Mouse (Mus musculus) MEL (cell line): ENCODE measurements at regions not wholly inside any gene's neighbourhood (a gene's known extent, or its start where the extent isn't known, plus 50 kb on each side); places are given as distances from the start of the nearest gene placed in this dataset.

ENCODE experiments used
- CHD2 ChIP-seq: IDR thresholded peaks from 2 replicates; pipeline ENCODE4 v1.6.1; 2011; ENCODE audit warnings: low read length, improper control_type of control experiment
- CTCF ChIP-seq, 3 experiments: IDR thresholded peaks in 2 of 3; conservative IDR thresholded peaks in 1 of 3; 2 replicates each; pipeline ENCODE4 v1.5.1; 2011 to 2012; ENCODE audit warnings: low read length in 3 of 3, low read depth in 2 of 3, mild to moderate bottlenecking in 2 of 3, improper control_type of control experiment in 1 of 3, inconsistent platforms in 1 of 3, mixed read lengths in 1 of 3, moderate library complexity in 1 of 3; ENCODE audit not compliant: control insufficient read depth in 1 of 3, insufficient read depth in 1 of 3, poor library complexity in 1 of 3, severe bottlenecking in 1 of 3
- EP300 ChIP-seq, 2 experiments: IDR thresholded peaks; 2 replicates each; pipeline ENCODE4 v1.6.1; 2011; ENCODE audit warnings: improper control_type of control experiment in 2 of 2, low read length in 2 of 2, low read depth in 1 of 2, mild to moderate bottlenecking in 1 of 2
- ETS1 ChIP-seq: IDR thresholded peaks from 2 replicates; pipeline ENCODE4 v1.6.1; 2012; ENCODE audit warnings: low read depth, mild to moderate bottlenecking, inconsistent platforms, low read length, improper control_type of control experiment, moderate library complexity
- MEF2A ChIP-seq: IDR thresholded peaks from 2 replicates; pipeline ENCODE4 v1.6.1; 2014; ENCODE audit warnings: low read depth, mild to moderate bottlenecking, inconsistent platforms, low read length, improper control_type of control experiment; ENCODE audit not compliant: poor library complexity, insufficient replicate concordance, severe bottlenecking; ENCODE audit errors: extremely low read depth
- NELFE ChIP-seq: IDR thresholded peaks from 2 replicates; pipeline ENCODE4 v1.6.1; 2011; ENCODE audit warnings: low read depth, low read length, improper control_type of control experiment
- NRF1 ChIP-seq: IDR thresholded peaks from 2 replicates; pipeline ENCODE4 v1.6.1; 2014; ENCODE audit warnings: low read depth, mild to moderate bottlenecking, inconsistent platforms, low read length, improper control_type of control experiment, moderate library complexity; ENCODE audit not compliant: poor library complexity, insufficient read depth, severe bottlenecking
- POLR2A ChIP-seq, 2 experiments: IDR thresholded peaks; 2 replicates each; pipeline ENCODE4 v1.6.1; 2011 to 2012; ENCODE audit warnings: low read length in 2 of 2, mild to moderate bottlenecking in 2 of 2, control low read depth in 1 of 2, improper control_type of control experiment in 1 of 2, low read depth in 1 of 2, moderate library complexity in 1 of 2; ENCODE audit not compliant: control insufficient read depth in 1 of 2, insufficient read depth in 1 of 2, poor library complexity in 1 of 2
- POLR2AphosphoS2 ChIP-seq: IDR thresholded peaks from 2 replicates; pipeline ENCODE4 v1.6.1; 2011; ENCODE audit warnings: low read length, improper control_type of control experiment
- POLR2AphosphoS5 ChIP-seq: IDR thresholded peaks from 2 replicates; pipeline ENCODE4 v1.6.1; 2012; ENCODE audit warnings: low read depth, borderline replicate concordance, mild to moderate bottlenecking, inconsistent platforms, low read length, moderate library complexity, mixed read lengths
- RAD21 ChIP-seq: IDR thresholded peaks from 2 replicates; pipeline ENCODE4 v1.6.1; 2011; ENCODE audit warnings: mild to moderate bottlenecking, low read depth, low read length, improper control_type of control experiment
- TCF12 ChIP-seq: IDR thresholded peaks from 2 replicates; pipeline ENCODE4 v1.6.1; 2014; ENCODE audit warnings: low read depth, mild to moderate bottlenecking, inconsistent platforms, low read length, improper control_type of control experiment, moderate library complexity
- ZNF384 ChIP-seq: IDR thresholded peaks from 2 replicates; pipeline ENCODE4 v1.6.1; 2012; ENCODE audit warnings: low read depth, mild to moderate bottlenecking, inconsistent platforms, low read length, improper control_type of control experiment

DNA sequence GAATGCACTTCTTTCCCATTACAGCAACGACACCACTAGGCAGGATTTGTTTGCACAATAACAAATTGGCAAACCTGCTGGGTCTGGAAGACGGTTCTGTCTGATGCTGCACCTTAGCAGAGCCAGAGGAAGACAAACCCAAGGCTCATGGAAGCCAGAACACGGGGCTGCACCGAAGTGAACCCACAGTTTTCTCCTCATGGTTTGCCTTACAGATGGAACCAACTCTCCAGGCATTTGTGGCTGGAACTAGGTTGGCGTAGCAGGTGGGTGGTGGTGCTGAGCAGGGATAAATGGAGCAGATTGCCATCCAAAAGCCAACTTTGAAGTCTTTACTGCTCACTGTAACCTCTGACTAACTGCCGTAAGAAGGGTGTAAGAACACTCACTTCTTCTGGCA, 408.4 kb upstream of the Gm6657 start:
- TF ChIP-seq CHD2 (no peak), NELFE (no peak), TCF12 (no peak), CTCF (IDR thresholded peaks at IDR 0.05 in 2 of 3, conservative IDR thresholded peaks at IDR 0.05 in 1 of 3; ENCODE audit: control insufficient read depth in 1 of 3, insufficient read depth in 1 of 3, low read depth in 2 of 3, low read length in 3 of 3, poor library complexity in 1 of 3, severe bottlenecking in 1 of 3) (no peak), ETS1 (no peak), POLR2A (IDR thresholded peaks at IDR 0.05; ENCODE audit: control insufficient read depth in 1 of 2, insufficient read depth in 1 of 2, low read depth in 1 of 2, low read length in 2 of 2, poor library complexity in 1 of 2) (no peak), POLR2AphosphoS5 (no peak), MEF2A (no peak), EP300 (IDR thresholded peaks at IDR 0.05; ENCODE audit: low read depth in 1 of 2, low read length in 2 of 2) (no peak), ZNF384 (no peak), NRF1 (no peak), RAD21 (no peak), POLR2AphosphoS2 (no peak)
